Mouse (Mus musculus): Measurements from ENCODE around the gene Ank2.

Gene Ank2

DNA sequence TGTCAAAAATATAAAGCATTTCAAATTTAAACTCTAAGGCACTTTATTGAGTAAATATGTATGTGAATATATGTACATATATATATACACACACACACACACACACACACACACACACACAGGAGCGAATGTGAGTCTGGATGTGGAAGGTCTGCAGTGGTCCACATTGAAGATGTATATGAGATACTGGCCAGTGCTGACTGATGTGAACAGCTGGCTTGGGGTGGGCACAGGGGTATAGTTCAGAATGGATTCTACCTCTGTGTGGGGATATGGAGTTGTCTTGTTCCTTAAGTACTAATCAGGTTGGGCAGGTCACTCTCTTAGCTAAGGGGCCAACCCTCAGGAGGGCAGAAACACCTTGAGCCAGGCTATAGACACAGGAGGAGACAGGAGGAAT lies 397.8 kb downstream of the Ank2 start:
- DNase-seq = no peak

GRCm38 (mm10) chr3:127097745-127098144 lies 401.4 kb downstream of the Ank2 start:
- no peak for DNase-seq

DNA sequence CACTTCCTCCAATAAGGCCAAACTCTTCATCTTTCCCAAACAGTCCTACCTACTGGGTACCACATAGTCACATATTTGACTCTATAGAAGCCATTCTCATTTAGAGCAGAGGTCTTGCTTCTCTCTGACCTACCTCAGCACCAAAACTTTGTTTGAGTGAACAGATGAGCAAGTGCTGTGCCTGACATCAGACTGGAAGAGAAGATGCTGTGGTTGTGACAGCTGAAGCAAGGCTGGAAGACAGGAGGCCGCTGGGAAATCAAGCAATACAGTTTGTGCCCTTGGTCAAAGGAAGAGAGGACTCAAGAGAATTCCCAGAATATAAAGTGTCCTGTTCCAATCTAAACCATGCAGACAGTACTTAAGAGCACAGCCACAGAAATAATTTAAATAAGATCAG lies 402.0 kb downstream of the Ank2 start:
- DNase-seq = no peak

DNA sequence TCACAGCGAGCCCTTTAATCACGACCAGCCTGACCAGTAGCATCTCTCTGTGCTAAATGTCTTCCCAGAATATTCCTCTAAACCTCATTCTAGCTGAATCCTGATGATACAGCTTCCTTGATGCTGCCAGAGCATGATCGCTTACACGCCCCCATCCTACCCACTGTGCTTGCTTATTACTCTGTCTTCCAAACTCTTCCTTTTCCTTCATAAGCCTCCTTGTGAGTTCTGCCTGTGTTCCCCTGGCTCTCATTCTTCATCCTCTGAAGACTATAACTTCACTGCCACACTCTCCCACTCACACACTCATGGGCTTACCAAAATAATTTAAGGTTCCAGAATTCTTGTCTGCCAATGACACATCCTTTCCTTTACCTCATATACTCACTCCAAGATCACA lies 405.5 kb downstream of the Ank2 start:
- DNase-seq = no peak

DNA sequence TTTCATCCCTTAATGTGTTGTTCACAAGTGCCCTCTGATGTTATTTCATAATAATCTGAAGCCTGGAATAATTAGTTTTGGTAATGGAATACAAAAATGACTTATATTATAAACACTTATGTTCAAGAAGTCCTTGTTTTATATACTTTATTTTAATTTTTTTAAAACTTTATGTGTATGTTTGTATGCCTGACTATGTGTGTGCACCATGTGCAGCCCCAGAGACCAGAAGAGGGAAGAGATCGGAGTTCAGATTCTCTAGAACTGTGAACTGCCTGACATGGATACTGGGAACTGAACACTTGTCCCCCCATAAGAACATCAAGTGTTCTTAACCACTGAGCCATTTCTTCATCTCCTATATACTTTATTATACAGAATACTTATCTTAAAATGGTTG lies 411.6 kb downstream of the Ank2 start:
- no peak for DNase-seq

GRCm38 (mm10) chr3:127086834-127087506 lies 412.2 kb downstream of the Ank2 start:
- no peak for DNase-seq

- no peak for DNase-seq
Observed at GRCm38 (mm10) chr3:127077369-127077768, 421.8 kb downstream of the Ank2 start.

DNA sequence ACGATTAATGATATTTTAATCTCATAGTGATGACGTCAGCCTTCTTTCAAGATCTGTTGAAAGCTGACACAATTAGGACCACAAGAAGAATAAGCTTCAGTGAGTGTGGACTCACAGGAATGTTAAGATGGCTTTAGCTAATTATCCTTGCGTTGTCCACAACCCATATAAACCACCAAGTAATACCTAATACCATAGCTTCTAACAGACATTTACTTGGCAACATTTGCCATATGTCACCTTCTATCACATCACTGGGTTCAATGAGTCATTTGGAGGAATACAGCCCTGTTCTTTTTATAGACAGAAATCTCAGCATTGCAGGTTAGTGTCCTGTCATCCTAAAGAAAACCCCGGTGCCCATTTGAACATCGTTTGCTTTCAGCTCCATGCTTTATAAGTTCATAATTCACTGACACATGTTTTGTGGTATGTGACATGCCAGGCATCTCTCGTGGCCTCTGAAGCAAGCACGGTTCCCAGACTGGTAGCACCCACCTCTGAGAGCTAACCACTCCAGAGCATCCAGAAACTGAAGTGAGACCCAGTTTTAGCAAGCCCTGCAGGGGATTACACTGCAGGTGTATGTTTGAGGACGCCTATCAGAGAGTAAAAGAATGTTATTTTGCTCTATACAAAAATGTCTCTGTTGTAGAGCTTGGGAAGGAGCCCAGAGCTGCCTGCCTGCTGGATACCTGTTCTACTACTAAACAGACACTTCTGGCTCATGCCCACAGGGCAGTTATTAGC lies 423.4 kb downstream of the Ank2 start:
- no peak for DNase-seq

GRCm38 (mm10) chr3:127071471-127071870 lies 427.7 kb downstream of the Ank2 start:
- peak; percentile 85 for DNase-seq

- no peak for DNase-seq
Observed at GRCm38 (mm10) chr3:127063654-127064386, 435.3 kb downstream of the Ank2 start.

GRCm38 (mm10) chr3:127059671-127060070 lies 439.5 kb downstream of the Ank2 start:
- DNase-seq = no peak

DNA sequence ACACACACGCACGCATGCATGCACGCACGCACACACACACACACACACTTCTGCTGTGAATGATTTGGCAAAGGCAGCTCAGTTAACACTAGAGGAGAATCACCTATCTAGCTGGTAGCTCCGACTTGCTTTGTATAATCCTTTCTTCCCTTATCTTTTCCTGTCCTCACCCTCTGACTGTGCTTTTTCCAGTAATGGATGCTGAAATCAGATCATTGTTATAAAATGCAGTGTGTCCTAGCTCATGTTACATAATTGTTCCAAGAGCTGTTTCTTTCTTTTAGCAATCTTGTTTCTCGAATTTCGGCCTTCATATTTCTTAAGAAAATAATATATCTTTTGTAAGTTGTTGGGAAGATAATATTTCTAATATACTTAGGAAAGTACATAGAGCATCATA lies 457.9 kb downstream of the Ank2 start:
- no peak for DNase-seq

GRCm38 (mm10) chr3:127038570-127038969 lies 460.6 kb downstream of the Ank2 start:
- peak; percentile 19 for DNase-seq

DNA sequence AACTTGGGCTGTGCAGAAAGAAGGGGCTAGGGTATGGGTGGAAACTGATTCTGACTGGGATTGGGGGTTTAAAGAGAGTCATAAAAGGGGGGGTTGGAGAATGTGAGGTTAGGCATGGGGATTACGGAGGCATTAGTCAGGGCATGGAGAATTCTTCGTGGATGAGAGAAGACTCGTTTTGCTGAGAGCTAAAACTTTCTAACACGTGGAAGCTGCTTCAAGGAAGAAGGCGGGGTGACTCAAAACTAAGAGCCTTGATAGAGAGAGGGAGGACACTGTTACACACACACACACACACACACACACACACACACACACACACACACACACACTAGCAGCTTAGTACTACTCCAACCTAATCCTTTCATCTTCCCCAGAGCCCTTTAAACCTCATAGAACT lies 463.0 kb downstream of the Ank2 start:
- DNase-seq = no peak

DNA sequence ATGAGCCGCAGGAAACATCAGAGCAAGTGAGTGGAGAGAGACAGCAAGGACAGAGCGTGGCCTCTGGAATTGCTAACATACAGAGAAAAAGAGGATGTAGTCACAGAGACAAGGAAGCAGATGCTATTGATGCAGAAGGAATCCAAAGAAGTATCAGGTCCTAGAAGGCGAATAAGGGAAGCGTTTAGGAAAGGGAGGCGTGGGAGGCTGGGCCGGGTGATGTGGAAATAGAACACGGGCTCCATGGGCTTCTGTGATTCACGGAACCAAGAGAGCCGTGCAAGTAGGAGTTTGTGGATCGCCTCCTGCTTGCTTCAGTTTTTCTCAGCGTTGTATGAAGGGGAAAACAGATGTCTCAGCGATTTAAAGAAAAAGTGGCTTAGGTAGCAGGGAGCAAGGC lies 463.6 kb downstream of the Ank2 start:
- peak; percentile 56 for DNase-seq

GRCm38 (mm10) chr3:127034983-127035382 lies 464.2 kb downstream of the Ank2 start:
- DNase-seq = no peak

DNA sequence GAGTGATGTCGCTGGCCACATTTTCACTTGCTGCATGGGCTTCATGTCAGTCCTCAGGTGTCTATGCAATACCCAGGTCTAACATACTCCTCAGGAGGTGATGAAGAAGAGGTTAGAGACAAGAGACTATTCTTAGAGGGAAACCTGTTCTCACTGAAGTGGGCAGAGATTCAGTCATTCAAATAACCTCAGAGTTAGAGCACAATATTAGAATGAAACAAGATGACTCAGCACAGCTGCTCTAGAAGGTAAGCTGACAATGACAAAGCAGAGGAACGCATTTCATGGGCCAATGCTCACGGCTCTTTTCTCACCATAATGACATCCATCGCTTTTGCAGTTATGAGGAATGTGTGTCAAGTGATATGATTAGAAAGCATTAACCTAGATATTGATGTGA lies 475.2 kb downstream of the Ank2 start:
- no peak for DNase-seq

GRCm38 (mm10) chr3:127020167-127020566 lies 479.0 kb downstream of the Ank2 start:
- no peak for DNase-seq

GRCm38 (mm10) chr3:127019728-127020127 lies 479.4 kb downstream of the Ank2 start:
- no peak for DNase-seq

- DNase-seq = no peak
Observed at GRCm38 (mm10) chr3:127019109-127019508, 480.0 kb downstream of the Ank2 start.

GRCm38 (mm10) chr3:127017523-127017922 lies 481.6 kb downstream of the Ank2 start:
- no peak for DNase-seq

DNA sequence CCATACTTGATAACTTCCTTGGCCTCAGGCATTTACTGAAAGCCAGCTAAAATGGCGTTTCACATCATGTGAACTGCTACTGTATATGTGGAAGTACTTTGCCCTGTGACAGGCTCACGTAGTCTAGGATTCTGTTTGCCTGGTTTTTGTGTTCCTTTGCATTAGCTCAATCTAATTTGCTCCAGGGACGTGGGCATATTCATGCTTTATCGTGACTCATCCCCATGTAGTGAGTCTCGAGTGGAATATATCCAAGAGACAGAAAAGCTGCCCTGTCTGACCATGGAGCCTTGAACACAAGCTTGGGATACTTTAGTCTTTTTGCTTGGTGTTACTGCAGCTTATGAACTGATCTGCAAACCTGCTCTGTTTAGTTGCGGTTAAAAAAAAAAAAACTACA lies 483.6 kb downstream of the Ank2 start:
- DNase-seq = no peak

- DNase-seq = no peak
Observed at GRCm38 (mm10) chr3:127015175-127015574, 484.0 kb downstream of the Ank2 start.

DNA sequence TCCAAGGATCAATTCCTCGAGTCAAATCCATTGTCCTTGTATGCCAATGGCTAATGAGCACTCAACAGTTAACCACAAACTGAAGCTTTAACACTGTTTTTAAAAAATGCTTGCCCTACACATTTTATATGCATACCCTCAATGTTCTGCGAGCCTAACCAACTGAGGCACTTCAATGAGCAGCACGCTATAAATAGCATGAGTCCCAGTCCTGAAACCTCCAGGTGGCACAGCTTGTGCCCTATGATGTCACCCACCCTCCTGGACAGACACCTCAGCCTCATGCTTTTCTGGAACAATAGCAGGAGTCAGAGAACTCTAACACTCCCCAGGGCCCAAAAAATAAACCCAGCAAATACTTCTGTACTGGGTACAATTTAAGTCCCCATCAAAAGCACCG lies 485.2 kb downstream of the Ank2 start:
- DNase-seq = no peak
